Mouse (Mus musculus) heart, embryonic 10.5 days (tissue): Measurements from ENCODE around the gene Hist1h4f. TPM values are rescaled to one million over a fixed set of nuclear protein-coding genes. Genes with fewer than 3 reads are reported as not detected.

Source experiments
- microRNA-seq: library from miRNA; unstranded; fragments of <30 nt; microRNA quantifications from one replicate; pipeline ENCODE4, GENCODE M21; 2017
- polyA plus RNA-seq: library from polyadenylated mRNA; unstranded; fragments of >200 nt; fragmentation: Nextera tagmentation; extraction: Ambion mirVana; gene quantifications from 2 replicates; pipeline ENCODE4 v1.2.1, GENCODE M21; 2016

The Hist1h4f gene
- polyA plus RNA-seq, 1 experiment from 2014 or later = 0.51 TPM

Small RNA genes within 50 kb of the gene (microRNA-seq; reads per million reads assigned to microRNA genes)
- not detected for gene Gm44297
- gene Gm44359 = not detected
- gene Gm44394 = not detected
- gene n-TStga1 = 2.5 reads per million, percentile 2 among the genes with 10 or more reads in this experiment

Other genes starting within 250 kb of the Hist1h4f start
- 39.0 and 42.2 TPM in 2 replicates for gene Zfp322a, start 182.4 kb downstream of the Hist1h4f start, polyA plus RNA-seq
- gene Abt1, start 127.8 kb downstream of the Hist1h4f start, polyA plus RNA-seq = 10.1 and 13.0 TPM in 2 replicates
- gene Btn1a1, start 85.7 kb downstream of the Hist1h4f start, polyA plus RNA-seq = 0.04 and 0.96 TPM in 2 replicates
- gene Btn2a2, start 62.8 kb downstream of the Hist1h4f start, polyA plus RNA-seq = 0.30 and 0.75 TPM in 2 replicates
- 2.5 and 2.8 TPM in 2 replicates for gene Hist1h4h, start 20.6 kb downstream of the Hist1h4f start, polyA plus RNA-seq
- gene Hist1h2af, start 17.7 kb downstream of the Hist1h4f start, polyA plus RNA-seq = 1.7 and 4.9 TPM in 2 replicates
- 3.2 and 3.5 TPM in 2 replicates for gene Hist1h3g, start 16.2 kb downstream of the Hist1h4f start, polyA plus RNA-seq
- gene Hist1h2bh, start 8.3 kb downstream of the Hist1h4f start, polyA plus RNA-seq = 0.22 and 0.73 TPM in 2 replicates
- gene Hist1h3f, start 7.6 kb downstream of the Hist1h4f start, polyA plus RNA-seq = 0.31 and 0.99 TPM in 2 replicates
- gene Hist1h1d, start 1.6 kb upstream of the Hist1h4f start, polyA plus RNA-seq = 0.17 and 0.36 TPM in 2 replicates
- 3.0 and 3.5 TPM in 2 replicates for gene Hist1h3e, start 10.7 kb upstream of the Hist1h4f start, polyA plus RNA-seq
- 39.9 and 49.4 TPM in 2 replicates for gene Hist1h2ae, start 19.6 kb upstream of the Hist1h4f start, polyA plus RNA-seq
- 2.8 and 4.8 TPM in 2 replicates for gene Hist1h2bg, start 19.7 kb upstream of the Hist1h4f start, polyA plus RNA-seq
- 1.1 and 1.8 TPM in 2 replicates for gene Hist1h2bf, start 22.5 kb upstream of the Hist1h4f start, polyA plus RNA-seq
- 0.54 and 1.1 TPM in 2 replicates for gene Hist1h2ad, start 22.7 kb upstream of the Hist1h4f start, polyA plus RNA-seq
- 1.4 and 5.3 TPM in 2 replicates for gene Hist1h3d, start 24.1 kb upstream of the Hist1h4f start, polyA plus RNA-seq
- gene Hist1h4d, start 29.9 kb upstream of the Hist1h4f start, polyA plus RNA-seq = 41.9 and 60.3 TPM in 2 replicates
- gene Hist1h2be, start 69.5 kb upstream of the Hist1h4f start, polyA plus RNA-seq = 1.2 and 1.9 TPM in 2 replicates
- gene Hist1h1e, start 70.9 kb upstream of the Hist1h4f start, polyA plus RNA-seq = 9.5 and 11.1 TPM in 2 replicates
- gene Hist1h2ac, start 132.3 kb upstream of the Hist1h4f start, polyA plus RNA-seq = 0.63 and 0.84 TPM in 2 replicates
- gene Hist1h2bc, start 132.6 kb upstream of the Hist1h4f start, polyA plus RNA-seq = 24.3 and 29.4 TPM in 2 replicates
- gene Hist1h1t, start 144.2 kb upstream of the Hist1h4f start, polyA plus RNA-seq = 0.24 TPM in 1 of 2 replicates, not detected in the other
- gene Hist1h4c, start 146.8 kb upstream of the Hist1h4f start, polyA plus RNA-seq = 3.2 and 3.3 TPM in 2 replicates
- gene Hfe, start 159.2 kb upstream of the Hist1h4f start, polyA plus RNA-seq = 5.2 and 8.3 TPM in 2 replicates
- gene Hist1h1c, start 187.2 kb upstream of the Hist1h4f start, polyA plus RNA-seq = 17.2 TPM in 2 replicates
- 4.2 and 4.4 TPM in 2 replicates for gene Hist1h3c, start 194.0 kb upstream of the Hist1h4f start, polyA plus RNA-seq
- 1.4 and 2.9 TPM in 2 replicates for gene Hist1h2bb, start 195.1 kb upstream of the Hist1h4f start, polyA plus RNA-seq
- 16.1 and 23.3 TPM in 2 replicates for gene Hist1h2ab, start 199.5 kb upstream of the Hist1h4f start, polyA plus RNA-seq
- 2.6 and 3.2 TPM in 2 replicates for gene Hist1h3b, start 200.6 kb upstream of the Hist1h4f start, polyA plus RNA-seq
- gene Hist1h4b, start 205.4 kb upstream of the Hist1h4f start, polyA plus RNA-seq = 3.4 and 4.4 TPM in 2 replicates
- gene Hist1h4a, start 209.6 kb upstream of the Hist1h4f start, polyA plus RNA-seq = 0.28 TPM in 1 of 2 replicates, not detected in the other
- 2.0 and 3.2 TPM in 2 replicates for gene Hist1h3a, start 210.7 kb upstream of the Hist1h4f start, polyA plus RNA-seq
- 1.2 and 1.4 TPM in 2 replicates for gene Hist1h1a, start 212.0 kb upstream of the Hist1h4f start, polyA plus RNA-seq
- gene Trim38, start 218.3 kb upstream of the Hist1h4f start, polyA plus RNA-seq = 0.14 TPM in 1 of 2 replicates, not detected in the other